Mouse (Mus musculus) bone marrow macrophage, adult 2 months (primary cell): ENCODE measurements around the gene Gpx4.

Experiments
- CTCF ChIP-seq: IDR thresholded peaks from 2 replicates; pipeline ENCODE4 v1.5.1; 2012; ENCODE audit warnings: low read depth, mild to moderate bottlenecking, low read length, moderate library complexity
- POLR2A ChIP-seq: IDR thresholded peaks from 2 replicates; pipeline ENCODE4 v1.6.1; 2012; ENCODE audit warnings: mild to moderate bottlenecking, low read depth, low read length, borderline replicate concordance

DNA sequence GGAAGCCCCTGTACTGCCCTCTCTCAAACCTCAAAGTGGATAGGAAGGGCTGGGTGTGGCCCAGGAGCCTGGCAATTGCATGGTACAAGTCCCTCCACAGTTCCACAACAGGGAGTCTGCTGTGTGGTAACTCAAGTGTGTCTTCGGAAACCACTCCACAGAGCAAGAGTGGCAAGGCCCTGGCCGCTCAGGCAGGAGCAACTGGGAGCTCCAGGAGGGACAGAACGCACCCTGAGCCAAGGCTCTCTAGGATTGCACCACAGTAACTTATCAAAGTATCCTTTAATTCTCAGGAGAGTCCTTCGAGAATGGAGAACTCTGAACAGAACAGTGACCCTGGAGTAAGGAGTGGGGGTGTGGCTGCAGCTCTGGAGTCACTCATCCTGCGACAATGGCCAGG is 11.3 kb upstream of the Gpx4 start:
- TF ChIP-seq POLR2A = no peak
- TF ChIP-seq CTCF = no peak
